Mouse (Mus musculus): ENCODE results near the gene Rarb.

DNA sequence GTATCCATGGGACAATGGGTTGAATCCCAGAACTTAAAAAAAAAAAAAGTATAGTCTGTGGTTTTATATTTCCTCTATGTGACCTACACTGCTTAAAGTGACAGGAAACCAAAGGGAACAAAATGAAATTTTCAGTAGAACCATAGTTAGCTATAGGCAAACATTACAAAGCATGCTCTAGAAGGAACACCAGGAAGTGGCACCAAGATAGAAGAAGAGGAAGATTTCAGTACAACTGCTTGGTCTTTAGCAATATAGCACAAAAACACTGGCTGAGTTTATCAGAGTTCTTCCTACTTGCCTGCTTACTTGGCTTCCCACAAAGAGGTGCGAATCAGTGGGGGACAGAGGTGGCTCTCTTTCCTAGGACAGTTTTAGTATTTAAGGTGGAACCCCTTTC lies 266.7 kb downstream of the Rarb start:
- TF ChIP-seq EP300 (IDR thresholded peaks at IDR 0.05; ENCODE audit: low read depth), result no peak
- no peak for TF ChIP-seq CTCF (IDR thresholded peaks at IDR 0.05; ENCODE audit: low read depth)
